Mouse (Mus musculus) bone marrow macrophage, adult 2 months (primary cell): ENCODE data around the gene Stk39.

ENCODE experiments used
- CTCF ChIP-seq: IDR thresholded peaks from 2 replicates; pipeline ENCODE4 v1.5.1; 2012; ENCODE audit warnings: low read depth, mild to moderate bottlenecking, low read length, moderate library complexity
- POLR2A ChIP-seq: IDR thresholded peaks from 2 replicates; pipeline ENCODE4 v1.6.1; 2012; ENCODE audit warnings: mild to moderate bottlenecking, low read depth, low read length, borderline replicate concordance

DNA sequence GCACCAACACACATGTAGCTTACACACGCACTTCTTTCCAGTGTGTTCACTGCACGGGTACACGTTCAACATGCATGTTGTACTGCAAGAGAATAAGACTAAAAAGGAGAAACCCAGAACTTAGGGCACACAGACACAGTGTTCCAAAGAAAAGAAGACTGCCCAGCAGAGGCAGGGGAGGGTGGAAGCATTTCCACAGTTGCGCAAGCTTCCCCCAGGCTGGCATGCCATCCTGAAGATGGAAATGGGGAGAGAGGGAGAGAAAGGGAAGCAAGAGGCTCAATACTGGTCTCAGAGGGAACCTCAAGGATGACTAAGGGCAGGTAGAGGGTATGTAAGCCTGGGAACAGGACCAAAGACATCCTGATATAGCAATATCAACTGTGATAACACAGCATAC lies 7.6 kb downstream of the Stk39 start:
- no peak for TF ChIP-seq CTCF
- TF ChIP-seq POLR2A = no peak
